Mouse (Mus musculus) brain, embryonic 18.5 days (tissue): ENCODE results near the gene 4933430I17Rik.
"Not testable (repeated sequence)": the region's sequence is repeated elsewhere in the genome, so short reads cannot be mapped to it uniquely, and the experiment has no call there.

Experiments
- DNase-seq: peaks from one replicate; pipeline ENCODE4 v3.0.0-alpha.2; 2012; ENCODE audit warnings: low read depth, low spot score

4933430I17Rik gene

DNA sequence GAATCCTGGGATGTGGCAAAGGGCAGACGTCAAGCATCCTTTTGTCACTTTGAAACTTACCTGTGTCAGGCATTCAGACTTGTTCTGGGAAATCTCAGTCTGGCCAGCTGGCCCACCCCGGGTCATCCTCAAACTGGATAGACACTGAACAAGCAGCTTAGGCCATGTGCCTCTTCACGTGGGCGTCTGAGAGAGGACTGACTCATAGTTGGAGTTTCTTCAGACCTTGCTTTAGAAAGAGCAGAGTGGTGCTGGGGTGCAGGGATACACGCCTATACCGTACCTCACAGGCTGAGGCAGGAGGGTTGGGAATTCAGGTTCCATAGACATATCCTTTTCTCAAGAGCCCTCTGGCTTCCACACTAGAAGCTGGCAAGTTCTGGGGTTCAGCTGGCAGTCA, 18.6 kb downstream of the 4933430I17Rik start:
- no peak for DNase-seq

DNA sequence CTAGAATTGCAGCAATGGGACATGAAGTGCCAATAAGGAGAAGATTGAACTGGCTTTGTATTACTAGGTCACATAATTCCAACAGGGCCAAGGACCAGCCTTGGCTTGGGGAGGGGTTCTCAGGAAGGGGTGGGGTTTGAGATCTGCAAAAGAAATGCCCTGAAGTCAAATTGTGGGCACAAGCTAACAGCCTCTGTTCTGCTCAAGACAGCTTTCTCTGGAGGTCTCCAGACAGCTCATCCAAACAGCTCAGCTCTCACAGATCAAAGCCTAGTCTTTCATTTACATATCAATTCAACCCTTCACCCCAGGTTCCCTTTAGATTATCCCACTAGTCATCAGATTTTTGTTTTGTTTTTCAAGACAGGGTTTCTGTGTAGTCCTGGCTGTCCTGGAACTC, 19.6 kb downstream of the 4933430I17Rik start:
- DNase-seq: no peak

DNA sequence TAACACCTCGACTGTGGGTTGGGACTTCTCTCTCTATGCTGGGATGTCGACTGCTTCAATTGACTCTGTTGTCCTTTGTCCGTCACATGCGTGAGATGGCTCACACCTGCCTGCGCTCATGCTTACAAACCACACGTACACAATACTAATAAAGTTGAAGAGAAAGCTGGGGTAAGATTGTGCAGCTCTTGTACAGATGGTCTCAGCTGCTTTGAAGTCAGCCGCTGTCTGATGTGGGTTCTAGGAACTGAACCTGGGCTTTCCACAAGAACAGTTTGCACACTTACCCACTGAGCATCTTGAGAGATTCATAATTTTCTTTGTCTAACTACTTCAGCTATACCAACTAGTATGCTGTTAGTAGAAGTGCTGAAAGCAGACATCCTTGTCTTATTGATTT, 26.8 kb downstream of the 4933430I17Rik start:
- no peak for DNase-seq

DNA sequence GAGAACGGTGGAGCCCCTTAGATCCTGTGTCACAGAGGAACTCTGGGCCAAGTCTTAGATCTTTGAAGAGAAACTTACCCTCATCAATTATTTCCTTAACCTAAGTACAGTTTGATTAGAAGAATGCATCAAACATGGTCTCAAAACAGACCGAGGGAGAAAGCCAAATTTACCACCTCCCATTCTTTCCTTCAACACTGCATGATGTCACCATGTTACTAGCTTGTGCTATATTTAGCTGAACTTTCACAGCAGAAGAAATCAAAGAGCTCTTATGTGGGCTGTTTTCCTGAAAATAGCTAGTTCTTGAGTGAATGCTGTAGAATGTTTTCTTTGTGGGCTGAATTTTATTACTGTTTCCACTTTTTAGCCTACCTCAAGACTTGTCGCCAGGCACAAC, 32.3 kb downstream of the 4933430I17Rik start:
- no peak for DNase-seq

DNA sequence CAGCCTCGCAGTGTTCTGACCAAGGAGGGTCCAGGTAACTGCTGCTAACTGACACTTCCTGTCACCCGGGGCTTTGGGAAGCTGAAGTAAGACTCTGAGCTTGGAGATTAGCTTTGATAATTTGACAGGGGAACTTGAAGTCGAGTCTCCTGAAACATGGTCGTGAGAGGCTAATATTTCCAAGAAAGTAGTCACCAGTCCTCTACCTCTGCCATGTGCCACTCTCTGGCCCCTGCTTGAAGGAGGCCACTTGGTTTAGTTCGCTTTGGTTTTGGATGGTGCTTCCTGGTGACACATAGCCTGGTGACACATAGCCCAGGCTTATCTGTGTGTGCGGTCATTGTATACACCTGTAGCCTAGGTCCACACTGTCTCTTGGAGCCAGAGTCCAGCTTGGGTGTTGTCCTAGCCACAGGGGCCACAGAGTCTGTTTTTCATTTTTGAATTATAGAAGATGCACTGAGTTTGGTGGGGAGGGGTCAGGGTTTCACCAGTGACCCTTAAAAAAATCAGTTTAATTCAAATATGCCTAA, 34.7 kb downstream of the 4933430I17Rik start, which contains the start of gene Rgs3:
Gene Rgs3 (plus strand): TSS at position 51 of the 533 bp plus-strand sequence.
- DNase-seq: no peak

DNA sequence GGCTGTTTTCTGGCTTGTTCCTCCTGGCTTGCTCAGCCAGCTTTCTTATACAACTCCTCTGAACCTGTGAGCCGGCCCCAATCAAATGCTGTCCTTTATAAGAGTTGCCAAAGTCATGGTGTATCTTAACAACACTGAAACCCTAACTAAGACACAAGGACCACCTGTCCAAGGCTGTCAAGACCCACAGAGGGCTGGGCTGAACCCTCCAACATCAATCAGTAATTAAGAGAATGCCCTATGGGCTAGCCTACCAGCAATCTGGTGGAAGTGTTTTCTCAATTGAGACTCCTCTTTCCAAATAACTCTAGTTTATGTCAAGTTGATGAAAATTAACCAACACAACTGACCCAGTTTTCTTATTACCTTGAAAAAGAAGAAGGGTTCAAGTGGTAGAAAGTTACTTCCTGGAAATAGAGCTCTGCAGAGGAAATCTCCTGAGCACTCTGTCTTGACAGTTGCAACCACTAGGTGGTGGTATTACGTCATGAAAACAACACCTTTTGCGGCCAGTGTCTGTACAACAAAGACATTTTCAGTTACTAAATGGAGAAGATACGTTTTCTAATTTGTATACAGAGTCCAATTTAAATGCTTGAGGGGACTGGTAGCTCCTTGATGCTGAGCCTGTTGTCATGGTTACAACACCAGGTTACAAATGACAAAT, 35.9 kb downstream of the 4933430I17Rik start:
- DNase-seq: peak; percentile 70

DNA sequence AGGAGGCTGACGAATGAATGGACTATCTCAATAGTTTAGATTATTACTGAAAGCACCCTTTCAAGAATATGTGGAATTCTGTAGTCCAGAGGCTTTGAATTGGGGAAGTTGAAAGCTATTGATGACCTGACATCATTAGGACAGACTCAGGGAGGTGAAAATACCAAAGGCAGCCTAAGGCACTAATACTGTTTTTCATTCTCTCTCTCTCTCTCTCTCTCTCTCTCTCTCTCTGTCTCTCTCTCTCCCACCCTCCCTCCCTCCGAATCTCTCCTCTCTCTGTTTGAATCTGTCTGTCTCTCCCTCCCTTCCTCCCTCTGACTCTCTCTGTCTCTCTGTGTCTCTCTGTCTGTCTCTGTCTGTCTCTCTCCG, 36.4 kb downstream of the 4933430I17Rik start:
- DNase-seq: no peak

DNA sequence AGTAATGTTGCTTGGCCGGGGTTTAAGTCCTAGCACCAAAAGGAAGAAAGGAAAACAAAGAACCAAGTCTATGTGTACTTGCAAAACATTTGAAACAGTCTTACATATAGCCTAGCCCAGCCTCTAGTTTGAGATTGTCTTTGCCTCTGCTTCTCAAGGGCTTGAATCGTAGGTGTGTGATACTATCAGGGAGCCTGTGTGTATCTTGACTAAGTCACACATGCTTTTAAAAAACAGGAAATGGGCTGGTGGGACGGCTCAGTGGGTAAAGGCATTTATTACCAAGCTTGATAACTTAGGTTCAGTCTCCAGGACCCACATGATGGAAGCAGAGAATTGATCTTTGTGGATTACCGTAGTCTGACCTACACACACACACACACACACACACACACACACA, 36.8 kb downstream of the 4933430I17Rik start:
- DNase-seq: no peak

DNA sequence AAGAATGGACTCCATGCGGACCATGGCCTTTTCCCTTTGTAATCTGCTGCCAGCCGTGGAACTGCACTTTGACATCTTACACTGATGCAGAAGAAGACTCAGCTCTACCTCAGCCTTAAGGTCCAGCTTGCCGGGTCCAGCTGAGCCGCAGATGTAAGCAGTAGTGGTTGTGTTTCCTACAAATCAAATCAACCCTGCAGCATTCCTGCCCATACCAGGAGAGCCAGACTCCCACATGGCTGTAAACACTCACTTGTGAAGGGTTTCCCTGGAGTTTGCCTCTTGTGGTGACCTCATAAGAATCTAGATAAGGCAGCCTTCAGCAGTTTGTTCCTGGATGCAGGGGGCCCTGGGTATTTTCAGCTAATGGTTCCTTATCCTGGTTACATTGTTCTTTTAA, 41.4 kb downstream of the 4933430I17Rik start:
- DNase-seq: no peak

DNA sequence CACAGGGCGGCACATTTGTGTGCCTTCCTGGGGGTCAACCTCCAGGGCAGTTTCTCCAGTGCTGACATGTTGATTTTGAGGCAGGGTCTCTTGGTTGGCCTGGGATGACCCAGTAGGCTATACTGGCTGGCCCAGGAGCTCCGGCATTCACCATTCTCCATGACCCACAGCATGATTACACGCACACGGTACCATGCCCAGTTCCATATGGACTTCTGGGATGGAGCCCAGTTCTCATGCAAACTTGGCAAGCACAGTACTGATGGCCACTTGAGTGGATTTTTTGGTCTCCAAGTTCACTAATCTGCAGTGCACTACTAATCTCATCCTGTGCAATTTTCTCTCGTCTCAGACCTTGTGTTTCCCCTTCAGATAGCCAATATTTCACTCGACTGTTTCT, 42.5 kb downstream of the 4933430I17Rik start:
- no peak for DNase-seq

DNA sequence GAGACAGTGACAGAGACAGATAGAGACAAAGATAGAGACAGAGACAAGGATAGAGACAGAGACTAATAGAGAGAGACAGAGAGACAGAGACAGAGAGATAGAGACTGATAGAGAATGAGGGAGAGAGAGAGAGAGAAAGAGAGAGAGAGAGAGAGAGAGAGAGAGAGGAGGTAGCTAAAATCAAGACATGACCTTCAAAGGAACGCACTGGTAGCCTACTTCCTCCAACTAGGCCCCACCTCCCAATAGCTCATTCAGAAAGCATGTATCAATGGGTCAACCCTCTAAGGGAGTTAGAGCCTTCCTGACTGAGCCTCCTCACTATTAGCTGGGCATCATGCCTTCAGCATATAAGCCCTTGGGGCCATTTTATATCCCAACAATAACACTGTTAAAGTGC, 43.2 kb downstream of the 4933430I17Rik start:
- DNase-seq: no peak

DNA sequence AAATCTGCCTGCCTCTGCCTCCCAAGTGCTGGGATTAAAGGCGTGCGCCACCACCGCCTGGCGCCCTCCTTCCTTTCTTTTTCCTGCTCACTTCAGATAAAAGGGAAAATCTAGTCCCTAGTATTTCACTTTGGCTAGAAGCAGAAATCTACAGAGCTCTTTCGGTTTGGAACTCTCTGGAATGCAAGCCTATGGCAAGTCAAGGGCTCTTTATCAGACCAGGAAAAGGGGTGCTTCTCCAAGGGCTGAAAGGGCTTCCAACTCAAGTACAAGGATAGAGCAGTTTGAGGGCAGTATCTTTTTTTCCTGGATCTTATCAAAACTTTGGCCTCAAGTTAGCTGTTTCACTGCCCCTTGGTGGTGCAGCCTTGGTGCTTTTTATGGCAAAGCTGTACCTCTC, 44.4 kb downstream of the 4933430I17Rik start:
- DNase-seq: no peak

DNA sequence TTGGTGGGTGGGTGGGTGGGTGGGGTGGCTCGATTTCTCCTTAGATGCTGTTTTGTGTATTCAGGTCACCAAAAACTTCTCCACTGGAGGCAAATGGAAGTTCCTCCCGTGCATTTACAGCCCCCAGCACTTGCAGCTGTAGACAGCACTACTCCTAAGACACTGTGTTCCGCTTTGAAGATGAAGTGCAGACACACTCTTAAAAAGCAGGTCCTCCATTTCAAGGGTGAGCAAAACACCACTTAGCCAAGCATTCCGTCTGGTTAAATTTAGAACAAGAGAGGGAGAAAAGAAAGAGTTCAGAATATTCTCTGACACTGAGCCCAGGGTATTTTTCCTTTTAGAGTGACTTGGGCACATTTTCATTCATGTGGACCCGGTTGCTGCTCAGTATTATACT, 44.9 kb downstream of the 4933430I17Rik start:
- no peak for DNase-seq

DNA sequence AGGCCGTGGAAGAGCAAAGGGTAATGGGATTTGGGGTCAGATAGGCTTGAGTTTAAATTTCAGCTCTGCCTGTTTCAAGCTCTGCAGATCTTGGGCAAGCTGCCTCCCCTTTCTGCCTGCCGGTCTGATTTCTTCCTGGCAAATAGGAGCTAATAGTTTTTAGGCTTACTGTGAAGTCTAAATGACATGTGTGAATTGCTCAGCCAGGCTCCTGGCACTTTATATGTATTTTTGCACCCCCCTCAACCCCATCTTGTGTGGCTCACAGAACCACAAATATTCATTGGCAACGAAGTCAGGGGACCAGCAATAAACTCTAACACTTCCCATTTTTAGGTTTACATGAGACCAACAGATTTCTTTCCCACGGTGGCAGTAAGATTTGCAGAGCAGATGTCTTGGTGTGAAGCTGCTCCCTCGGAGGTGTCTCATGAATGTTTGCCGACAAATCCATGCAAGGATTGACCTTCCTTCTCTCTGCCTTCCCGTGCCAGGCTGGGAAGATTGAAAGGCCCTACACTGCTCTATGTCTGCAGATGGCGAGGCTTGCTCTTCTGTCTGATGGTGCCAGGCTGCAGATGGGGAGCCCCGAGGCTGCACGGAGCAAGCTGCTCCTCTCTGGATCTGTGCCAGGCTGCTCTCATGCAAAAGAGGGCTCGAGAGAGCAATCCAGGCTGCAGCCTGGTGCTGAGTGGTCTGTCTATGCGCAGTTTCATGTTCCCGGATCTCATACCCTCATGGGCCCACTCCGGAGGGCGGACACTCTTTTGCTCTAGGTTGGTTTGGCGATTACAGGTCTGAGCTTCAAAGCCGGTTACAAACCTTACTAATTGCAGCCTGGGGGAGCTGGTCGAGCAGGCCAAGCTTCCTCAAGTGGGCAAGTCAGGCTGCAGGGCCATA, 57.4 kb downstream of the 4933430I17Rik start:
- DNase-seq: peak; percentile 79

DNA sequence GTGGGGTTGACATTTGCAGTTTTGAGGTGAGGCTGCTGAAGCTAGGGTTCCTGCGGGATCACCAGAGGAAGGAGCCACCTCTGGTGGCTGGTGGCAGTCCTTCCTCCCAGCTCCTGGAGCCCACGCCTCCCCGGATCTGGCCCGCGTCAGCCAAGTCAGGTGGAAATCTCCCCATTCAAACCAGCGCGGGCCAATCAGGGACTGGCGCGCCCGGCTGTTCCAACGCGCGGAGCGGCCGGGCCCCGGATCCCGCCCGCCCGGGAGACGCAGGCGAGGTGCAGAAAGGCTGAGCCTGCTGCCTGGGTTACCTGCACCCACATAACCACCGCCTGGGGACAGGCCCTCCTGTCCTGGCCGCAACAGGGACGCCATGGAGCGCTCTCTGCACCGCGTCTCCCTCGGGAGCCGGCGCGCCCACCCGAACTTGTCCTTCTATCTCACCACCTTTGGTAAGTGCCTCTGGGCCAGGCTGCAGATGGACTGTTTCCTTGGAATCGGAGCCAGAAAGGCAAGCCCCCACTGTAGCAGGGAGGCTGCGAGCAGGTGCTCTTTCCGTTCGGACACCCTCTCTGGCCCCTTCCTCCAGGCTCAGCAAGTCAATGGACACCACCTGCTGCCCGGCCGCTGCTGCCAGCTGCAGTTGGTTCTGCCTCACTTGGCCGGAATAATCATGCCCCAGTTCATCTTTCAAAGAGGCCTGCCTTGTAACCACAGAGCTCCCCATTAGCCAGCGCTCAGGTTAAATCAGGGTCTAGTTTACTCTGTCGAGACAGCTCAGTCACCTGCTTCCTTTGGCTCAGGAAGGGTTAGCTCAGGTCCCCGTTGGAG, 58.3 kb downstream of the 4933430I17Rik start:
- DNase-seq: no peak

DNA sequence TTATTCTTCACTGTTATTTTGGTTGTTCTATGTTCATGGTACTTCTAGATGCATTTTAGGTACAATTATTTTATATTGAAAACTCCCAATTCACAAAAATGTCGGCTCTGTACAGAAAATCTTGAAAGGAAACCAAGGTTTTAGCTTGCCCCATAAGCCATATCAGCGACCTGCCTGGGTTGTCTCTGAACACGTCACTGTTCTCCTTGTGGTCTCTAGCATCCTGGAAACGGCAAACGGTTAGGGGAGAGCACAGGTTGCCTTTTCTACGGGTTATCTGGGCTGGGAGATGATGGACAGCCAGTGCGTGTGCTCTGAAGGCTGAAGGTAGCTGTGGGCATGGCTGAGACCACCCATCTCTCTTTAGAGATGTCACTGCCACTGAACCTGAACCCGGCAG, 61.9 kb downstream of the 4933430I17Rik start:
- DNase-seq: no peak

DNA sequence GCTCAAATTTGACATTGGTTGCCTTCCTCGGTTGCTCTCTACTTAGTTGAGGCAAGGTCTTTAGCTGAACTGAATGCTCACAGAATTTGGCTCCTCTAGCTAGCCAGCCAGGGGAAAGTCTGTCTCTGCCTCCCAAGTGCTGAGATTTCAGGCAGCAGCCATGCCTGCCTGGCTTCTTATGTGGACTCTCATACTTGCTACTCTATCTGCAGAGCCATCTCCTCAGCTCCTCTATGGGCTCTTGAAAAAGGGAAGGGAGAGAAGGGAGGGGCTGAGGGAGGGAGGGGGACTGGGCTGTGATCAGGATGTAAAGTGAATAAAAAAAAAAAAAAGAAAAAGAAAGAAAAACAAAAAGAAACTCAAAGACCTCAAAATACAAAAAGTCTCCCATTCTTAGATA, 65.7 kb downstream of the 4933430I17Rik start:
- no peak for DNase-seq

DNA sequence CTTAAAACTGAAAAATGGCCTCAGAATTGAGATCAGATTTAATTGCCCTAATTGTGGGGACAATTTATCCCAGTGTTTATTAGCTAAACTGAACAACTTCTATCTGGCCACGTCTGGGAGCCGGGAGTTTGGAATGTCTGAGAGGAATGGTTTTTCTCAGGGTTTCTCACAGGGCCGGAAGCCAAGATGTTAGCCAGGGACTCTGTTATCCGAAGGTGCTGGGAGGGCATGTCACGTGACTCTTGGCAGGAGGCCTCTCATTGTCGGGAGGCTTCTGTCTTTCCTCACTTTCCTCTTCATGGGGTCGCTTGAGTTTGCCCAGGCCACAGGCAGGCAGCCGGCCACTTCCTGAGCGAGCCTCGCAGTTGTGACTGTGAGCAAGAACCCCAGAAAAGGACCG, 66.2 kb downstream of the 4933430I17Rik start:
- DNase-seq: no peak

DNA sequence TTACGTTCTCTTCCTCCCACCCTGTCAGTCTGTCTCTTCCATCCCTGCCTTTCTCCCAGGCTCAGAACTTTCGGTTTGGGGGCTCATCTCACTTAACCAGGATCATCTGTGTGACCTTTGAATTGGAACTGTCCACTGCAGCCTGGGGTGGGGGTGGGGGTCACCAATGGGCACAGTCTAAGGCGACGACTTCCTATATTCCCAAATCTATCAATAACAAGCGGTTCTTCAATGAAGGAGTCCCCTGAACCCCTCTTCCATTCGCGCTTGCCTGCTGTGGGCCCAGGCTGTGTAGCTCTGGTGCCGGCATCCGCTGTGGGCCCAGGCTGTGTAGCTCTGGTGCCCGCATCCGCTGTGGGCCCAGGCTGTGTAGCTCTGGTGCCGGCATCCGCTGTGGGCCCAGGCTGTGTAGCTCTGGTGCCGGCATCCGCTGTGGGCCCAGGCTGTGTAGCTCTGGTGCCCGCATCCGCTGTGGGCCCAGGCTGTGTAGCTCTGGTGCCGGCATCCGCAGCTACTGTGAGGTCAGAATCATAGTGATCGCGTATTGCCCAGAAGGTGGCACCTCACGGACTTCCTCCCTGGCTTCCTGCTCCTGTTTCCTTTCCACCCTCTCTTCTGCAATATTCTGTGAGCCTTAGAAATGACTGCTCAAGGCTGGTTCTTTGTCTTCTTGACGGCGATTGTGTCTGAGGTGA, 68.5 kb downstream of the 4933430I17Rik start:
- not testable (repeated sequence) for DNase-seq

DNA sequence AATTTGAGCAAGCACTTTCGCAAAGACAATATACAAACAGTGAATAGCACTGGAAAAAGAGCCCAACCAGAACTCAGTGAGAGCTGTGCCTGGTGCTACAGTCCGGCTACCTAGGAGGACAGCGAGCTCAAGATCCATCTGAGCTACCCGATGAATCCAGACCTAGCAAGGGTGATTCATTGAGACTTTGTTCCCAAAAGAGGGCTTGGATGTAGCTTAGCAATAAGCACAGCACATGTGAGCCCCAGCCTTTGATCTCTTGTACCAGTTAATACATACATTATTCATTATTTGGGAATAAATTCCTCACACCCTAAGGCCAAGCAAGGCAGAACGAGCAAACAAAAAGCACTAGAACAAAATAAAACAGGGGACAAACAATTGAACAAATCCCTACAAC, 69.3 kb downstream of the 4933430I17Rik start:
- DNase-seq: no peak

DNA sequence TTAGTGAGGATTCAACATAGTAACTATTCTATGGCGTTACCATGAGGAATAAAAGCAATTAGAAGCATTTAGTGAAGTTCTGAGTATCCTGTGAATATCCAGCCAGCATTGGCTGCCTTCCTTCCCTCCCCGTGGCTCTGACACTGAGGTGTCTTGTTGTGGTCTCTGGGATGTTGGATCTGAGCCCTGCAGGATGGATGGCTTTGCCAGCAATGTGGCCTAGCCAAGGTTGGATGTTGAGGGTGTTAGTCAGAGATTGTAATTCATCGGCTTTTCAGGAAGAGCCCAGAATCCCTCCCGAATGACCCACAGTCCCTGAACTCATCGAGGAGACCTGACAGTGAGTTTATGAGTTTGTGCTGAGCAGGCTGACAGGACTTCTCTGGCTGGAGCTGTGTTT, 70.9 kb downstream of the 4933430I17Rik start:
- DNase-seq: no peak
